Mouse (Mus musculus): ENCODE measurements at regions not wholly inside any gene's neighbourhood (a gene's known extent, or its start where the extent isn't known, plus 50 kb on each side); places are given as distances from the start of the nearest gene placed in this dataset.

GRCm38 (mm10) chr1:137593732-137594131 lies 581.8 kb downstream of the Ptprc start:
- Histone ChIP-seq H3K36me3 (ENCODE audit: control insufficient read depth, insufficient read depth, low read length) (peaks cover 2% of the 10 kb centered on the region; the same call in 1 of the 2 replicates), H3K27ac (no peak overlapping the region), H3K4me3 (no peak overlapping the region), H3K4me1 (ENCODE audit: control insufficient read depth, insufficient read depth, low read length) (peaks cover 3% of the 10 kb centered on the region), H3K9ac (ENCODE audit: low read depth, low read length) (no peak overlapping the region), H3K79me2 (replicated peaks; ENCODE audit: control insufficient read depth, insufficient read depth, low read length) (no peaks in the 10 kb centered on the region), H3K27me3 (ENCODE audit: control insufficient read depth, insufficient read depth, low read length) (no peaks in the 10 kb centered on the region)
- no peak for DNase-seq
- TF ChIP-seq POLR2A (IDR thresholded peaks at IDR 0.05; ENCODE audit: insufficient read depth, low read depth, low read length), result no peak
- no peak for TF ChIP-seq CTCF (IDR thresholded peaks at IDR 0.05)
- TF ChIP-seq EP300 (IDR thresholded peaks at IDR 0.05; ENCODE audit: insufficient read depth, low read depth, low read length), result no peak
- 87% methylated on average over 7 of the region's 7 CpGs for WGBS
- intact Hi-C loops (cut with DNase I), result loop anchor here (2.0 to 10.0 kb wide), 3 partner anchors 27 to 301 kb away; no protein-coding TSS in a partner anchor

- WGBS, result 42% methylated on average over 2 of the region's 2 CpGs
- Histone ChIP-seq H3K27ac (peak overlapping the region; percentile 34), H3K4me3 (no peak overlapping the region), H3K27me3 (ENCODE audit: control insufficient read depth, insufficient read depth, low read length) (no peaks in the 10 kb centered on the region), H3K4me1 (ENCODE audit: control insufficient read depth, insufficient read depth, low read length) (peaks cover 5% of the 10 kb centered on the region), H3K9ac (ENCODE audit: low read depth, low read length) (no peak overlapping the region), H3K79me2 (replicated peaks; ENCODE audit: control insufficient read depth, insufficient read depth, low read length) (no peaks in the 10 kb centered on the region), H3K36me3 (ENCODE audit: control insufficient read depth, insufficient read depth, low read length) (peaks cover 2% of the 10 kb centered on the region; the same call in 1 of the 2 replicates)
- no peak for DNase-seq
- TF ChIP-seq EP300 (IDR thresholded peaks at IDR 0.05; ENCODE audit: insufficient read depth, low read depth, low read length) (no peak), POLR2A (IDR thresholded peaks at IDR 0.05; ENCODE audit: insufficient read depth, low read depth, low read length) (no peak), CTCF (IDR thresholded peaks at IDR 0.05) (no peak)
- intact Hi-C loops (cut with DNase I), result loop anchor here (2.0 to 10.0 kb wide), 3 partner anchors 29 to 303 kb away; no protein-coding TSS in a partner anchor
Observed at GRCm38 (mm10) chr1:137591891-137592290, 583.6 kb downstream of the Ptprc start.

- WGBS, result 16% methylated on average over 3 of the region's 3 CpGs
- intact Hi-C loops (cut with DNase I), result loop anchor here (5.0 to 10.0 kb wide), 2 partner anchors 51 to 304 kb away; no protein-coding TSS in a partner anchor
Observed at GRCm38 (mm10) chr1:137591295-137591694, 584.2 kb downstream of the Ptprc start.

GRCm38 (mm10) chr1:137588304-137589300 lies 586.9 kb downstream of the Ptprc start:
- H3K4me3 ChIP-seq, result no peak overlapping the region
- 57% methylated on average over 6 of the region's 6 CpGs for WGBS
- no peak for DNase-seq
- no peak for TF ChIP-seq CTCF (IDR thresholded peaks at IDR 0.05)
- no peak for TF ChIP-seq EP300 (IDR thresholded peaks at IDR 0.05; ENCODE audit: insufficient read depth, low read depth, low read length)
- no peaks in the 10 kb centered on the region for H3K79me2 ChIP-seq (replicated peaks; ENCODE audit: control insufficient read depth, insufficient read depth, low read length)
- intact Hi-C loops (cut with DNase I), result no loop called here
- H3K4me1 ChIP-seq (ENCODE audit: control insufficient read depth, insufficient read depth, low read length), result peaks cover 5% of the 10 kb centered on the region
- H3K27me3 ChIP-seq (ENCODE audit: control insufficient read depth, insufficient read depth, low read length), result no peaks in the 10 kb centered on the region
- no peak overlapping the region for H3K9ac ChIP-seq (ENCODE audit: low read depth, low read length)
- H3K27ac ChIP-seq, result no peak overlapping the region
- peaks cover 2% of the 10 kb centered on the region; the same call in 1 of the 2 replicates for H3K36me3 ChIP-seq (ENCODE audit: control insufficient read depth, insufficient read depth, low read length)

More at GRCm38 (mm10) chr1:137591295-137591694, 584.2 kb downstream of the Ptprc start:
- peaks cover 5% of the 10 kb centered on the region for H3K4me1 ChIP-seq (ENCODE audit: control insufficient read depth, insufficient read depth, low read length)
- H3K27me3 ChIP-seq (ENCODE audit: control insufficient read depth, insufficient read depth, low read length), result no peaks in the 10 kb centered on the region
- peak; percentile 32 to 45 for DNase-seq
- H3K27ac ChIP-seq, result peak overlapping the region; percentile 24
- TF ChIP-seq CTCF (IDR thresholded peaks at IDR 0.05), result no peak
- no peak for TF ChIP-seq EP300 (IDR thresholded peaks at IDR 0.05; ENCODE audit: insufficient read depth, low read depth, low read length)
- TF ChIP-seq POLR2A (IDR thresholded peaks at IDR 0.05; ENCODE audit: insufficient read depth, low read depth, low read length), result no peak
- H3K36me3 ChIP-seq (ENCODE audit: control insufficient read depth, insufficient read depth, low read length), result peaks cover 2% of the 10 kb centered on the region; the same call in 1 of the 2 replicates
- no peaks in the 10 kb centered on the region for H3K79me2 ChIP-seq (replicated peaks; ENCODE audit: control insufficient read depth, insufficient read depth, low read length)
- no peak overlapping the region for H3K4me3 ChIP-seq
- no peak overlapping the region for H3K9ac ChIP-seq (ENCODE audit: low read depth, low read length)

- Histone ChIP-seq H3K79me2 (replicated peaks; ENCODE audit: control insufficient read depth, insufficient read depth, low read length) (no peaks in the 10 kb centered on the region), H3K4me3 (no peak overlapping the region), H3K9ac (ENCODE audit: low read depth, low read length) (no peak overlapping the region), H3K27me3 (ENCODE audit: control insufficient read depth, insufficient read depth, low read length) (no peaks in the 10 kb centered on the region), H3K27ac (no peak overlapping the region), H3K4me1 (ENCODE audit: control insufficient read depth, insufficient read depth, low read length) (peaks cover 5% of the 10 kb centered on the region), H3K36me3 (ENCODE audit: control insufficient read depth, insufficient read depth, low read length) (peaks cover 2% of the 10 kb centered on the region; the same call in 1 of the 2 replicates)
- WGBS, result 91% methylated on average over 12 of the region's 12 CpGs
- intact Hi-C loops (cut with DNase I), result no loop called here
- TF ChIP-seq POLR2A (IDR thresholded peaks at IDR 0.05; ENCODE audit: insufficient read depth, low read depth, low read length), result no peak
- TF ChIP-seq EP300 (IDR thresholded peaks at IDR 0.05; ENCODE audit: insufficient read depth, low read depth, low read length), result no peak
- TF ChIP-seq CTCF (IDR thresholded peaks at IDR 0.05), result no peak
- no peak for DNase-seq
Observed at GRCm38 (mm10) chr1:137587481-137588228, 587.9 kb downstream of the Ptprc start.
